Mouse (Mus musculus): ENCODE data around the gene 1700088E04Rik.

The 1700088E04Rik gene

GRCm38 (mm10) chr15:79133191-79133661, 7.8 kb downstream of the 1700088E04Rik start:
- DNase-seq (ENCODE audit: extremely low read depth, insufficient read length, low spot score) = no peak

GRCm38 (mm10) chr15:79131442-79131841, 9.6 kb downstream of the 1700088E04Rik start:
- DNase-seq (ENCODE audit: extremely low read depth, insufficient read length, low spot score) = peak; percentile 81

- peak; percentile 43 for DNase-seq (ENCODE audit: extremely low read depth, insufficient read length, low spot score)
Observed at GRCm38 (mm10) chr15:79130782-79131181, 10.3 kb downstream of the 1700088E04Rik start.

GRCm38 (mm10) chr15:79129311-79129710, 11.7 kb downstream of the 1700088E04Rik start:
- DNase-seq (ENCODE audit: extremely low read depth, insufficient read length, low spot score) = no peak

GRCm38 (mm10) chr15:79128208-79128607, 12.8 kb downstream of the 1700088E04Rik start:
- no peak for DNase-seq (ENCODE audit: extremely low read depth, insufficient read length, low spot score)

GRCm38 (mm10) chr15:79127101-79127500, 14.0 kb downstream of the 1700088E04Rik start:
- no peak for DNase-seq (ENCODE audit: extremely low read depth, insufficient read length, low spot score)

- DNase-seq (ENCODE audit: extremely low read depth, insufficient read length, low spot score) = no peak
Observed at GRCm38 (mm10) chr15:79126217-79126932, 14.7 kb downstream of the 1700088E04Rik start.

GRCm38 (mm10) chr15:79124331-79124875, 16.6 kb downstream of the 1700088E04Rik start:
- no peak for DNase-seq (ENCODE audit: extremely low read depth, insufficient read length, low spot score)

- DNase-seq (ENCODE audit: extremely low read depth, insufficient read length, low spot score) = no peak
Observed at GRCm38 (mm10) chr15:79123751-79124150, 17.3 kb downstream of the 1700088E04Rik start.

GRCm38 (mm10) chr15:79122546-79122945, 18.5 kb downstream of the 1700088E04Rik start:
- DNase-seq (ENCODE audit: extremely low read depth, insufficient read length, low spot score) = no peak

- DNase-seq (ENCODE audit: extremely low read depth, insufficient read length, low spot score) = no peak
Observed at GRCm38 (mm10) chr15:79122119-79122518, 18.9 kb downstream of the 1700088E04Rik start.

GRCm38 (mm10) chr15:79119491-79119890, 21.6 kb downstream of the 1700088E04Rik start:
- no peak for DNase-seq (ENCODE audit: extremely low read depth, insufficient read length, low spot score)

- no peak for DNase-seq (ENCODE audit: extremely low read depth, insufficient read length, low spot score)
Observed at GRCm38 (mm10) chr15:79115276-79115675, 25.8 kb downstream of the 1700088E04Rik start.

- no peak for DNase-seq (ENCODE audit: extremely low read depth, insufficient read length, low spot score)
Observed at GRCm38 (mm10) chr15:79111774-79112173, 29.3 kb downstream of the 1700088E04Rik start.

GRCm38 (mm10) chr15:79110528-79110927, 30.5 kb downstream of the 1700088E04Rik start:
- DNase-seq (ENCODE audit: extremely low read depth, insufficient read length, low spot score) = no peak

GRCm38 (mm10) chr15:79110031-79110430, 31.0 kb downstream of the 1700088E04Rik start:
- no peak for DNase-seq (ENCODE audit: extremely low read depth, insufficient read length, low spot score)

- DNase-seq (ENCODE audit: extremely low read depth, insufficient read length, low spot score) = no peak
Observed at GRCm38 (mm10) chr15:79109321-79109934, 31.6 kb downstream of the 1700088E04Rik start.

- peak; percentile 86 for DNase-seq (ENCODE audit: extremely low read depth, insufficient read length, low spot score)
Observed at GRCm38 (mm10) chr15:79108421-79109320, 32.4 kb downstream of the 1700088E04Rik start, which contains the start of gene Micall1. Gene Micall1, plus strand, starts transcription at chr15:79108898.

- no peak for DNase-seq (ENCODE audit: extremely low read depth, insufficient read length, low spot score)
Observed at GRCm38 (mm10) chr15:79107966-79108365, 33.1 kb downstream of the 1700088E04Rik start.

- DNase-seq (ENCODE audit: extremely low read depth, insufficient read length, low spot score) = no peak
Observed at GRCm38 (mm10) chr15:79105804-79106203, 35.2 kb downstream of the 1700088E04Rik start.

GRCm38 (mm10) chr15:79103264-79103663, 37.8 kb downstream of the 1700088E04Rik start:
- no peak for DNase-seq (ENCODE audit: extremely low read depth, insufficient read length, low spot score)

All from 3134 (cell line).